Mouse (Mus musculus): ENCODE results near the gene Lmbr1l. TPM values are rescaled to one million over a fixed set of nuclear protein-coding genes. Genes with fewer than 3 reads are reported as not detected.
A peak's percentile ranks its signal among the peaks of the same experiment; 100 is the strongest.
"Not testable (repeated sequence)": the region's sequence is repeated elsewhere in the genome, so short reads cannot be mapped to it uniquely, and the experiment has no call there.

Lmbr1l gene
- polyA plus RNA-seq, 1 experiment = 404 TPM

DNA sequence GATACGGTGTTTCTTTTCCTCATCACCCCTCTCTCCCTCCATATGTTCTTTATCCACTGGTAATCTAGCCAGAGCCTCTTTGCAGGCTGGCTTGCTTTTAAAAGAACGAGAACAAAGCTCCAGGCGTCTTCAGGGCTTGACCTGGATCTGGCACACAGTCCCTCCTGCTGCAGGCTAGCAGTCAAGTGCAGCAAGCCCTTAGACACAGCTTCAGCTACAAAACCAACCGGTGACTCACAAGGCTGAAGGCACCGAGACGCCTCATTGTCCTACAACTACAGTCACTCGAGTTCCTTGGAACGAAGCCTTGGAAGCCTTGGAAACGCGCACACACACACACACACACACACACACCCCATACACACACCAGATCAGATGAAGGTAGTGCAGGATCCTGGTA is 22.8 kb upstream of the Lmbr1l start:
- no peaks in the 10 kb centered on the region for H3K36me3 ChIP-seq (ENCODE audit: control insufficient read depth, insufficient read depth, low read length)
- 91% methylated on average over 10 of the region's 10 CpGs for WGBS
- no peaks in the 10 kb centered on the region for H3K27me3 ChIP-seq (ENCODE audit: control insufficient read depth, insufficient read depth, low read length)
- no peak overlapping the region for H3K4me3 ChIP-seq (ENCODE audit: control insufficient read depth, insufficient read depth, low read length)
- H3K4me1 ChIP-seq (replicated peaks; ENCODE audit: control insufficient read depth, insufficient read depth, low read length) = peaks cover 7% of the 10 kb centered on the region
- TF ChIP-seq CTCF (IDR thresholded peaks at IDR 0.05; ENCODE audit: borderline replicate concordance, control insufficient read depth, extremely low read depth, insufficient read depth, low read length, poor library complexity) (no peak), POLR2A (IDR thresholded peaks at IDR 0.05; ENCODE audit: control insufficient read depth, extremely low read depth, insufficient read depth, low read length, poor library complexity) (no peak)
- H3K27ac ChIP-seq (ENCODE audit: control insufficient read depth, insufficient read depth, low read length) = no peak overlapping the region
- no peak for DNase-seq

DNA sequence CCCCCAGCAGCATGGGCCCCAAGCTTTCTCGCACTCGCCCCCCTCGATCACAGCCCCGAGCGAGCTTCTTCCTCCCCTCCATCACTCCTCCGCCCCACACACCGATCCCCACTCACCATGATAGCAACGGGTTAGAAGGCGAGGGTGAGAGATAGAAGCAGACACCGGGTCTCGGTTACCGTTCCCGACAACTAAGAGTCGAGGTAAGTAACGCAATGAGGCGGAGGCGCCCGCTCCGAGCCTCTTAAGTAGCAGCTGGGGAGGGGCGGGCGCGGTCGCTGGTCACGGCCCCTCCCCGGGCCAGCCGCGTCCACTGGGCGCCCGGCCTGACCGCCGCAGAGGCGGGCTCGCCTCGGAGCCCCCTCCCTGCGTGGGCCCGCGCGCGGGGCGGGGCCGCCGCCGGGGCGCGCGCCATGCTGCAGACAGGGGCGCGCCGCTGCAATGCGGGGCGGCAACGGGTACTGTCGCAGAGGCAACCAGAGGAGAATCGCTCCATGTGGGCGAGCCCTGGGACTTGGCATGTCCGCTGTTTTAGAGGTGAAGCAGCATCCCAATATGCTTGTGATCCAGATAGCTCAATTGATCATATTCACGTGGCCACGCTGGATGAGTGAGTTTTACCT is 16.3 kb upstream of the Lmbr1l start, which contains the start of gene Tuba1b:
Gene Tuba1b (minus strand): TSS at position 349 of the 623 bp plus-strand sequence.
- Histone ChIP-seq H3K4me1 (replicated peaks; ENCODE audit: control insufficient read depth, insufficient read depth, low read length) (peaks cover 14% of the 10 kb centered on the region), H3K4me3 (ENCODE audit: control insufficient read depth, insufficient read depth, low read length) (peak within 1 kb of the TSS; percentile 83), H3K27ac (ENCODE audit: control insufficient read depth, insufficient read depth, low read length) (peak within 1 kb of the TSS; percentile 80), H3K36me3 (ENCODE audit: control insufficient read depth, insufficient read depth, low read length) (peaks cover 8% of the 10 kb centered on the region; the same call in 1 of the 2 replicates), H3K27me3 (ENCODE audit: control insufficient read depth, insufficient read depth, low read length) (no peaks in the 10 kb centered on the region)
- under 1% methylated on average over 58 of the region's 58 CpGs for WGBS
- DNase-seq = peak; percentile 86
- TF ChIP-seq POLR2A (IDR thresholded peaks at IDR 0.05; ENCODE audit: control insufficient read depth, extremely low read depth, insufficient read depth, low read length, poor library complexity) (peak; percentile 69), CTCF (IDR thresholded peaks at IDR 0.05; ENCODE audit: borderline replicate concordance, control insufficient read depth, extremely low read depth, insufficient read depth, low read length, poor library complexity) (0 out of 2 replicates have a peak, but pooled peaks have one; percentile 30)

DNA sequence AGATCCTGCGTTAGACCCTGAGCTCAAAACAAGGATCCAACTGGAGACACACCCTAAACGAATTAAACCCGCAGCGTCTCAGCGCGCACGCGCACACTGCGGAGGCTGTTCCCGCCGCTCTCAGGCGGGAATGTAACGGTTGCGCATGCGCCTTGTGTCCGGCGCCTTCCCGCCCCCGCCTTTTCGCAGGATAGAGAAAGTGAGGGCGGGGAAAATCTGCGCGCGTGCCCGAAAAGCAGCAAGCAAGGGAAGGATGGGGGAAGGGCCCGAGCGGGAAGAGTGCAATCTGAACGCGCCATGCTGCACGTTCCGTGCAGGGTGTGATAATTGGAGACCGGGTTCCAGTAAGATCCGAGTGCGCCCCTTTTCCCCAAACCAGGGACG is 15.8 kb upstream of the Lmbr1l start:
- peaks cover 14% of the 10 kb centered on the region for H3K4me1 ChIP-seq (replicated peaks; ENCODE audit: control insufficient read depth, insufficient read depth, low read length)
- peak; percentile 94 for DNase-seq
- WGBS = under 1% methylated on average over 35 of the region's 35 CpGs

DNA sequence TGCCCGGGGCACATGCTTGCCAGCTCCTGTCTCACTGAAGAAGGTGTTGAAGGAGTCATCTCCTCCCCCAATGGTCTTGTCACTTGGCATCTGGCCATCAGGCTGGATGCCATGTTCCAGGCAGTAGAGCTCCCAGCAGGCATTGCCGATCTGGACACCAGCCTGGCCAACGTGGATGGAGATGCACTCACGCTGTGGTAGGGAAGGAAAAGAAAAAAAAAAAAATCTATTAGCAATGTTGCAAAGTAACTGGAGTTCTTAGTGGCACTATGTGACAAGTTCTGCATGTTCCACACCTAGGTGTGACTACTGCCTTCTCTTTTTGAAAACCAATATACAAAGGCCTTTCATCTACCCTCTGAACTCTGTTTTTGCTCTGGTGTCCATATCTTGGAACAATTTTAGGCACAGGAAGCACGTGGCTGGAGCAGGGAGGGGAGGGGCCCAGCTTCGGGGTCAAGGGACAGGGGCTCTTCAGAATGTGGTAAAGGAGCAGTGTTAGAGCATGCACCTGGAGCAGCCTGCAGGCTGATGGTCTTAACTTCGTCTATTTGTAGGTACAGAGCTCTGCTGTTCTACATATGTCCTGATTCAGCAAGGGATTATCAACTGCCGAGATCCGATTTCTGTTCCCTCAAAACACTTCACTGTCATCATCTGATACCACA is 15.1 kb upstream of the Lmbr1l start:
- H3K36me3 ChIP-seq (ENCODE audit: control insufficient read depth, insufficient read depth, low read length); H3K27me3 ChIP-seq (ENCODE audit: control insufficient read depth, insufficient read depth, low read length): not testable (repeated sequence)
- WGBS = 4% methylated on average over 8 of the region's 9 CpGs
- DNase-seq = peak; percentile 25
- peak overlapping the region; percentile 40 for H3K27ac ChIP-seq (ENCODE audit: control insufficient read depth, insufficient read depth, low read length)
- peak overlapping the region; percentile 38 for H3K4me3 ChIP-seq (ENCODE audit: control insufficient read depth, insufficient read depth, low read length)
- H3K4me1 ChIP-seq (replicated peaks; ENCODE audit: control insufficient read depth, insufficient read depth, low read length) = peaks cover 18% of the 10 kb centered on the region

More for the DNA sequence above, 15.8 kb upstream of the Lmbr1l start:
- TF ChIP-seq POLR2A (IDR thresholded peaks at IDR 0.05; ENCODE audit: control insufficient read depth, extremely low read depth, insufficient read depth, low read length, poor library complexity) = peak; percentile 64
- TF ChIP-seq CTCF (IDR thresholded peaks at IDR 0.05; ENCODE audit: borderline replicate concordance, control insufficient read depth, extremely low read depth, insufficient read depth, low read length, poor library complexity) = peak; percentile 51; the same call in 1 of the 2 replicates
- Histone ChIP-seq H3K36me3 (ENCODE audit: control insufficient read depth, insufficient read depth, low read length) (peaks cover 8% of the 10 kb centered on the region; the same call in 1 of the 2 replicates), H3K4me3 (ENCODE audit: control insufficient read depth, insufficient read depth, low read length) (peak overlapping the region; percentile 83), H3K27me3 (ENCODE audit: control insufficient read depth, insufficient read depth, low read length) (no peaks in the 10 kb centered on the region), H3K27ac (ENCODE audit: control insufficient read depth, insufficient read depth, low read length) (peak overlapping the region; percentile 80)

DNA sequence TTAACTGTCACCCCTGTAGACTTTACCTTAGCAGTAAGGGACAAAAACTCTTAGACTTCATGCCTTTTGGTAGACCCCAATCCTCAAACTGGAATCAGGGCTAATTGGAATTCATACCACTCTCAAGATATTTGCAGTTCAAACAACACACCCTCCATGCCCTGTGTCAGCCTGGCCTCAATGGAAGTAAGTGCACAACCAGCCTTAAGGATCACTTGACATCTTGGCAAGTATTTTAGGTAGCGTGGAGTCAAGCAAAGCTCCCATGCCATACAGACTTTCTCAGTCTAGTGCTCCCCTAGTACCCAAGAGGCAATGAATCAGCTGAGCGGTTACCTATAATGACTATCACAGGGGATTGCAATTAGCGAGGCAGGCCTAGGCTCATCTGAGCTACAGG is 13.0 kb upstream of the Lmbr1l start:
- DNase-seq = no peak
- WGBS = 92% methylated on average over 3 of the region's 3 CpGs
- Histone ChIP-seq H3K4me1 (replicated peaks; ENCODE audit: control insufficient read depth, insufficient read depth, low read length) (peaks cover 18% of the 10 kb centered on the region), H3K4me3 (ENCODE audit: control insufficient read depth, insufficient read depth, low read length) (no peak overlapping the region), H3K27me3 (ENCODE audit: control insufficient read depth, insufficient read depth, low read length) (no peaks in the 10 kb centered on the region), H3K36me3 (ENCODE audit: control insufficient read depth, insufficient read depth, low read length) (peaks cover 8% of the 10 kb centered on the region; the same call in 1 of the 2 replicates), H3K27ac (ENCODE audit: control insufficient read depth, insufficient read depth, low read length) (no peak overlapping the region)
- no peak for TF ChIP-seq CTCF (IDR thresholded peaks at IDR 0.05; ENCODE audit: borderline replicate concordance, control insufficient read depth, extremely low read depth, insufficient read depth, low read length, poor library complexity)
- TF ChIP-seq POLR2A (IDR thresholded peaks at IDR 0.05; ENCODE audit: control insufficient read depth, extremely low read depth, insufficient read depth, low read length, poor library complexity) = no peak

DNA sequence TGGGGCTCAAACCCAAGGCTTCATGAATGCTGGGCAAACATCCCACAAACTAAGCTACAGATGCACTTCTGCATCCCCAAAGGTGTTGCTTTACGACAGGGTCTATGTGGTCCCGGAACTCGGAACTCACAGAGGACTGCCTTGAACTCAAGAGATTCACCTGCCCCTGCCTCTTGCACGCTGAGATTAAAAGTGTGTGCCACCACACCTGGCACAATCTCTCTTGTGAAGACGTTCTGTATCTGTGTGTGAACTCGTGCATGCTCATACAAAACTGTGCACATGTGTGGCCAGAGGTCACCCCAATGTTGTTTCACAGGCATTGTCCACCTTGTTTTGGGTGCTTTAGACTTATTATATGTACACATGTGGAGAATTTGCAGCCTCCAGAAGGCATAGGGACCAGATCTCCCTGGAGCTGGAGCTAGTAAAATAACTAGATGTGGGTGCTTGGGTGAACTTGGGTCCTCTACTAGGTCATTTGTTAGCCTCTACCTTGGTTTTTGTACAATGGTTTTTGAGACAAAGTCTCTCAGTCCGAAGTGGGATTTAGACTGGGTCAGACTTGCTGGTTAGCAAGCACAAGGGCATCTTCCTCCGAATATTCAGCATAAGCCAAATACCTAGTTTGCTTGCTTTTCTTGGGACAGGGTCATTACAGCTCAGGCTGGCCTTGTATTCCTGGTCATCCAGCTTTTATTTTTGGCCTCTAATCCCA is 12.1 kb upstream of the Lmbr1l start:
- Histone ChIP-seq H3K36me3 (ENCODE audit: control insufficient read depth, insufficient read depth, low read length) (peaks cover 8% of the 10 kb centered on the region; the same call in 1 of the 2 replicates), H3K4me3 (ENCODE audit: control insufficient read depth, insufficient read depth, low read length) (no peak overlapping the region), H3K4me1 (replicated peaks; ENCODE audit: control insufficient read depth, insufficient read depth, low read length) (peaks cover 14% of the 10 kb centered on the region), H3K27me3 (ENCODE audit: control insufficient read depth, insufficient read depth, low read length) (no peaks in the 10 kb centered on the region), H3K27ac (ENCODE audit: control insufficient read depth, insufficient read depth, low read length) (no peak overlapping the region)
- WGBS = 73% methylated on average over 8 of the region's 8 CpGs
- no peak for DNase-seq
- TF ChIP-seq POLR2A (IDR thresholded peaks at IDR 0.05; ENCODE audit: control insufficient read depth, extremely low read depth, insufficient read depth, low read length, poor library complexity) = no peak
- no peak for TF ChIP-seq CTCF (IDR thresholded peaks at IDR 0.05; ENCODE audit: borderline replicate concordance, control insufficient read depth, extremely low read depth, insufficient read depth, low read length, poor library complexity)
